Mouse (Mus musculus): Measurements from ENCODE around the gene Grk5.

DNA sequence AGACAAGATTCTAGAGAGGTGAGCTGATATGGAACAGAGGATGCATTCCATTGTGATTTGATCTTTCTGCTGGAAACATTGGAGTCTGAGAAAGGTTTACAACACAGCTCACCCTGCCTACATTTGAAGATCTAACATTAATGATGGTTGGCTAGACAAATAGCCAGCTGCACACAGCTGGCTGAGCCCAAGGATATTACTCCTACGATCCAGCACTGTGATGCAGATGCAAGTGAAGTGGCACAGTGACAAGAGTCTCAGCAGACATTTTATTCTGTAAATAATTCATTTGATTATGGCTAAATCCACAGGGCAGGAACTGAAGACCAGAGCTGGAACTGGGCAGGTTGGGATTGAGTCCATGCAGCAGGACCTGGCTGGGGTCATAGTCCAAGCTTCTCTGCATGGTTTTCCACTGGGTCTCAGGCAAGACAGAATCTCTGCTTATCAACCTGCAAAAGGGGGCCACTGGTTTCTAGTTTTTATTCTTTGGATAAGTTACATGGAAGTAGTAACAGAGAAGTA lies 70.2 kb downstream of the Grk5 start:
- TF ChIP-seq CTCF (IDR thresholded peaks at IDR 0.05; ENCODE audit: low read depth) = no peak
- TF ChIP-seq EP300 (optimal IDR thresholded peaks at IDR 0.05) = no peak

Data from stomach, postnatal 0 days (tissue).